Mouse (Mus musculus) frontal cortex, postnatal 10 days (tissue): Measurements from ENCODE around the gene Aqp11.

Experiments
- DNase-seq, 2 experiments: peaks; one replicate each; pipeline ENCODE4 v3.0.0; 2022; ENCODE audit warnings: low spot score in 2 of 2, mixed read lengths in 1 of 2

Gene Aqp11

GRCm38 (mm10) chr7:97747787-97748497 is 9.9 kb upstream of the Aqp11 start:
- peak; percentile 71 to 79 for DNase-seq

- no peak for DNase-seq
Observed at GRCm38 (mm10) chr7:97747176-97747707, 9.2 kb upstream of the Aqp11 start.

- peak in 1 of 2 experiments; percentile 56 for DNase-seq
Observed at GRCm38 (mm10) chr7:97745299-97745698, 7.2 kb upstream of the Aqp11 start.

- no peak for DNase-seq
Observed at GRCm38 (mm10) chr7:97741756-97742291, 3.7 kb upstream of the Aqp11 start.

GRCm38 (mm10) chr7:97740948-97741347 is 2.9 kb upstream of the Aqp11 start:
- no peak for DNase-seq

GRCm38 (mm10) chr7:97737256-97737637 is 842 bp downstream of the Aqp11 start:
- no peak for DNase-seq

GRCm38 (mm10) chr7:97735886-97736420 is 2.1 kb downstream of the Aqp11 start:
- DNase-seq = no peak

GRCm38 (mm10) chr7:97735021-97735420 is 3.1 kb downstream of the Aqp11 start:
- no peak for DNase-seq

GRCm38 (mm10) chr7:97733606-97734005 is 4.5 kb downstream of the Aqp11 start:
- no peak for DNase-seq

- no peak for DNase-seq
Observed at GRCm38 (mm10) chr7:97730427-97730826, 7.7 kb downstream of the Aqp11 start.

GRCm38 (mm10) chr7:97728666-97729614 is 9.1 kb downstream of the Aqp11 start:
- DNase-seq = no peak

- DNase-seq = no peak
Observed at GRCm38 (mm10) chr7:97726778-97727177, 11.3 kb downstream of the Aqp11 start.

- DNase-seq = no peak
Observed at GRCm38 (mm10) chr7:97726080-97726479, 12.0 kb downstream of the Aqp11 start.

GRCm38 (mm10) chr7:97725401-97725800 is 12.7 kb downstream of the Aqp11 start:
- no peak for DNase-seq

GRCm38 (mm10) chr7:97723646-97724538 is 14.2 kb downstream of the Aqp11 start:
- no peak for DNase-seq

- no peak for DNase-seq
Observed at GRCm38 (mm10) chr7:97722278-97722918, 15.7 kb downstream of the Aqp11 start.

- DNase-seq = no peak
Observed at GRCm38 (mm10) chr7:97720109-97720508, 18.0 kb downstream of the Aqp11 start.

GRCm38 (mm10) chr7:97719078-97719477 is 19.0 kb downstream of the Aqp11 start:
- DNase-seq = no peak

GRCm38 (mm10) chr7:97717326-97717725 is 20.8 kb downstream of the Aqp11 start:
- no peak for DNase-seq

- DNase-seq = no peak
Observed at GRCm38 (mm10) chr7:97714651-97715050, 23.4 kb downstream of the Aqp11 start.
